Mouse (Mus musculus) intestine, embryonic 14.5 days (tissue): ENCODE results near the gene Fam81a. TPM values are rescaled to one million over a fixed set of nuclear protein-coding genes. Genes with fewer than 3 reads are reported as not detected.

Experiments used
- ATAC-seq: fragments of 200-750 bp; cut with Nextera tagmentation; replicated peaks from 2 replicates; pipeline ENCODE4 v1.8.0; 2017; ENCODE audit warnings: low read depth, moderate number of reproducible peaks, moderate TSS enrichment, moderate library complexity; ENCODE audit not compliant: low FRiP score, low TSS enrichment
- DNase-seq: peaks from one replicate; pipeline ENCODE4 v3.0.0-alpha.2; 2018; ENCODE audit warnings: low spot score
- H3K27ac ChIP-seq: fragments of 300-500 bp; sonication (generic); 2 replicates; pipeline ENCODE4 v1.5.1; 2014; ENCODE audit warnings: low read depth, mild to moderate bottlenecking, control low read depth
- H3K27me3 ChIP-seq: fragments of 300-500 bp; sonication (generic); replicated peaks from 2 replicates; pipeline ENCODE4 v1.6.1; 2014; ENCODE audit warnings: low read length, control low read depth; ENCODE audit not compliant: control insufficient read depth, insufficient read depth
- H3K36me3 ChIP-seq: fragments of 300-500 bp; sonication (generic); 2 replicates; pipeline ENCODE4 v1.6.1; 2014; ENCODE audit warnings: low read length, control low read depth; ENCODE audit not compliant: control insufficient read depth, insufficient read depth
- H3K4me1 ChIP-seq: fragments of 300-500 bp; sonication (generic); replicated peaks from 2 replicates; pipeline ENCODE4 v1.6.1; 2014; ENCODE audit warnings: low read length, control low read depth, mixed read lengths; ENCODE audit not compliant: control insufficient read depth, insufficient read depth
- H3K4me2 ChIP-seq: fragments of 300-500 bp; sonication (generic); 2 replicates; pipeline ENCODE4 v1.6.1; 2014; ENCODE audit warnings: low read length
- H3K4me3 ChIP-seq: fragments of 300-500 bp; sonication (generic); 2 replicates; pipeline ENCODE4 v1.5.1; 2014; ENCODE audit warnings: low read depth, low read length, control low read depth, mixed read lengths
- H3K9ac ChIP-seq: fragments of 300-500 bp; sonication (generic); 2 replicates; pipeline ENCODE4 v1.6.1; 2014; ENCODE audit warnings: mild to moderate bottlenecking, low read length
- H3K9me3 ChIP-seq: fragments of 300-500 bp; sonication (generic); 2 replicates; pipeline ENCODE4 v1.6.1; 2016; ENCODE audit warnings: low read length, control low read depth; ENCODE audit not compliant: control insufficient read depth
- WGBS: fragments of 180-500 bp; shearing (Covaris S2); extraction: QIAGEN DNeasy Blood & Tissue Kit; methylation state at CpG from one replicate; pipeline ENCODE4 v1.1.7; 2014; 5-methylcytosine and 5-hydroxymethylcytosine counted together
- polyA plus RNA-seq: library from polyadenylated mRNA; unstranded; fragments of >200 nt; fragmentation: Nextera tagmentation; extraction: Ambion mirVana; gene quantifications from 2 replicates; pipeline ENCODE4 v1.2.1, GENCODE M21; 2014

Gene Fam81a
- polyA plus RNA-seq, 1 experiment from 2014 or later, result 6.5 TPM

- Histone ChIP-seq H3K9me3 (0 out of 2 replicates have a peak, but pooled peaks cover 2% of the 10 kb centered on the region), H3K9ac (no peak overlapping the region), H3K27me3 (no peaks in the 10 kb centered on the region), H3K4me2 (peak overlapping the region; percentile 36), H3K4me3 (no peak overlapping the region), H3K27ac (no peak overlapping the region), H3K4me1 (0 out of 2 replicates have a peak, but pooled peaks cover 7% of the 10 kb centered on the region), H3K36me3 (no peaks in the 10 kb centered on the region)
- 32% methylated on average over 25 of the region's 25 CpGs for WGBS
- ATAC-seq, result no peak
- DNase-seq, result no peak
These were observed 59.8 kb downstream of the Fam81a start for GRCm38 (mm10) chr9:70082357-70083204.

- H3K27me3 ChIP-seq, result no peaks in the 10 kb centered on the region
- no peak overlapping the region for H3K27ac ChIP-seq
- no peak overlapping the region for H3K4me3 ChIP-seq
- DNase-seq (no peak), ATAC-seq (no peak)
- 90% methylated on average over 7 of the region's 7 CpGs for WGBS
- no peak overlapping the region for H3K4me2 ChIP-seq
- H3K4me1 ChIP-seq, result 0 out of 2 replicates have a peak, but pooled peaks cover 3% of the 10 kb centered on the region
- H3K36me3 ChIP-seq, result no peaks in the 10 kb centered on the region
- H3K9me3 ChIP-seq, result 0 out of 2 replicates have a peak, but pooled peaks cover 2% of the 10 kb centered on the region
- H3K9ac ChIP-seq, result no peak overlapping the region
These were observed 60.6 kb downstream of the Fam81a start for GRCm38 (mm10) chr9:70081767-70082166.

GRCm38 (mm10) chr9:70080976-70081375 lies 61.4 kb downstream of the Fam81a start:
- 0 out of 2 replicates have a peak, but pooled peaks cover 3% of the 10 kb centered on the region for H3K4me1 ChIP-seq
- H3K4me3 ChIP-seq, result no peak overlapping the region
- H3K27me3 ChIP-seq, result no peaks in the 10 kb centered on the region
- no peak overlapping the region for H3K9ac ChIP-seq
- H3K4me2 ChIP-seq, result no peak overlapping the region
- DNase-seq (no peak), ATAC-seq (no peak)
- 71% methylated on average over 2 of the region's 2 CpGs for WGBS
- H3K27ac ChIP-seq, result no peak overlapping the region
- H3K36me3 ChIP-seq, result no peaks in the 10 kb centered on the region
- H3K9me3 ChIP-seq, result 0 out of 2 replicates have a peak, but pooled peaks cover 2% of the 10 kb centered on the region

- Histone ChIP-seq H3K9me3 (0 out of 2 replicates have a peak, but pooled peaks cover 2% of the 10 kb centered on the region), H3K4me1 (0 out of 2 replicates have a peak, but pooled peaks cover 3% of the 10 kb centered on the region), H3K27ac (no peak overlapping the region), H3K4me3 (no peak overlapping the region), H3K4me2 (no peak overlapping the region), H3K9ac (no peak overlapping the region), H3K36me3 (no peaks in the 10 kb centered on the region), H3K27me3 (no peaks in the 10 kb centered on the region)
- ATAC-seq (no peak), DNase-seq (no peak)
- WGBS, result 87% methylated on average over 9 of the region's 9 CpGs
These were observed 62.1 kb downstream of the Fam81a start for GRCm38 (mm10) chr9:70080027-70080800.

- 83% methylated on average over 3 of the region's 3 CpGs for WGBS
- DNase-seq, result no peak
- H3K27ac ChIP-seq, result no peak overlapping the region
- no peak overlapping the region for H3K4me2 ChIP-seq
- H3K36me3 ChIP-seq, result no peaks in the 10 kb centered on the region
- H3K9me3 ChIP-seq, result no peaks in the 10 kb centered on the region
- H3K4me3 ChIP-seq, result no peak overlapping the region
- H3K9ac ChIP-seq, result no peak overlapping the region
- H3K27me3 ChIP-seq, result no peaks in the 10 kb centered on the region
- H3K4me1 ChIP-seq, result 0 out of 2 replicates have a peak, but pooled peaks cover 3% of the 10 kb centered on the region
- no peak for ATAC-seq
These were observed 64.3 kb downstream of the Fam81a start for GRCm38 (mm10) chr9:70078034-70078433.

GRCm38 (mm10) chr9:70077170-70077569 lies 65.2 kb downstream of the Fam81a start:
- Histone ChIP-seq H3K9ac (no peak overlapping the region), H3K4me1 (no peaks in the 10 kb centered on the region), H3K4me3 (no peak overlapping the region), H3K9me3 (no peaks in the 10 kb centered on the region), H3K4me2 (no peak overlapping the region), H3K27me3 (no peaks in the 10 kb centered on the region), H3K27ac (no peak overlapping the region), H3K36me3 (no peaks in the 10 kb centered on the region)
- ATAC-seq (no peak), DNase-seq (no peak)
- WGBS, result 68% methylated on average over 7 of the region's 7 CpGs

GRCm38 (mm10) chr9:70072387-70072786 lies 70.0 kb downstream of the Fam81a start:
- Histone ChIP-seq H3K27ac (no peak overlapping the region), H3K36me3 (no peaks in the 10 kb centered on the region), H3K9me3 (no peaks in the 10 kb centered on the region), H3K27me3 (no peaks in the 10 kb centered on the region), H3K4me3 (no peak overlapping the region), H3K4me2 (no peak overlapping the region), H3K4me1 (peaks cover 9% of the 10 kb centered on the region; the same call in 1 of the 2 replicates), H3K9ac (no peak overlapping the region)
- DNase-seq (no peak), ATAC-seq (no peak)
- 83% methylated on average over 8 of the region's 8 CpGs for WGBS

GRCm38 (mm10) chr9:70069961-70070435 lies 72.4 kb downstream of the Fam81a start:
- Histone ChIP-seq H3K4me3 (no peak overlapping the region), H3K9ac (no peak overlapping the region), H3K36me3 (no peaks in the 10 kb centered on the region), H3K4me1 (peaks cover 9% of the 10 kb centered on the region; the same call in 1 of the 2 replicates), H3K27me3 (no peaks in the 10 kb centered on the region), H3K27ac (no peak overlapping the region), H3K9me3 (no peaks in the 10 kb centered on the region), H3K4me2 (no peak overlapping the region)
- DNase-seq (no peak), ATAC-seq (no peak)
- 37% methylated on average over 8 of the region's 8 CpGs for WGBS
